In the genomic region with DNA sequence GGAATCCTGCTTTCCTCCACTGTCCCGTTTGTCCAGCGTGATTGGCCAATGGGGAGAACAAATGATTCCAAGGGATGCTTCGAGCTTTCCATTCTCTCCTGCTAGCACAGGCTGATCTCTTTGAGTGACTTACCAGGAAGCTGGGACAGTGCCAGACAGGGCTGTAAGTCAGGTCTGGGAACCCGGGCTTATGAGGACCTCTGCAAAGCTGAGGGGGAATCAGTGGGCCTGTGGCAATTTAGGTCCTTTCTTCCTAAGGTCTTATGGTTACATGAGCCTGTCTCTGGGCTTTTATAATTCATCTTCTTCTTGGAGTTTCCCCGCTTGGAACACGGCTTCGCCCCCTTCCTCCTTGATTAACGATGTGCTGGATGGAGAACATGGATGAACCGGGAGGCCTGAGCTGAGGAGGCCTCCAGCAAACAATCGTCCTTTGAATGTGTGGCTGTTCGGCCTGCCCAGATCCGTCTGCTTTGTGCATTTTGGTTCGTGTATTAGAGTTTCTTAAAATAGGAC, we compare ENCODE assay signal across 8 mouse cellular contexts.
DNase-seq lines count a peak whose midpoint lies in the region; ATAC-seq and TF ChIP-seq lines count a peak whose summit lies in the region.

No protein-coding gene starts in this region.

- H3K9me3 ChIP-seq in heart, embryonic 16.5 days (replicated peaks; ENCODE audit: control insufficient read depth, low read length) = no peaks in the 10 kb centered on the region

- 29% methylated on average over 13 of the region's 13 CpGs for WGBS in heart, embryonic 16.5 days

- H3K27me3 ChIP-seq in heart, embryonic 16.5 days (ENCODE audit: control insufficient read depth, insufficient read depth, low read length) = no peaks in the 10 kb centered on the region

- H3K4me1 ChIP-seq in heart, embryonic 16.5 days (ENCODE audit: control insufficient read depth, insufficient read depth, low read length) = peaks cover 32% of the 10 kb centered on the region

- no peaks in the 10 kb centered on the region for H3K36me3 ChIP-seq in heart, embryonic 16.5 days (ENCODE audit: control insufficient read depth, insufficient read depth)

- H3K9ac ChIP-seq in heart, embryonic 16.5 days (ENCODE audit: low read length) = peak overlapping the region; percentile 57

- no peak for TF ChIP-seq CTCF in gastrocnemius, adult 2 months (IDR thresholded peaks at IDR 0.05)

- peak overlapping the region; percentile 61 for H3K27ac ChIP-seq in gastrocnemius, adult 2 months
- peak overlapping the region; percentile 95 for H3K27ac ChIP-seq in heart, embryonic 16.5 days (ENCODE audit: low read length)

- ATAC-seq in heart, embryonic 16.5 days (replicated peaks; ENCODE audit: extremely low read depth, insufficient read depth, low FRiP score) = no peak

- H3K4me3 ChIP-seq in gastrocnemius, adult 2 months = peak overlapping the region; percentile 40
- no peak overlapping the region for H3K4me3 ChIP-seq in heart, embryonic 16.5 days (ENCODE audit: low read length)

- intact Hi-C loops in gastrocnemius, adult 2 months (cut with DNase I) = loop anchor here (10.0 kb wide), 1 partner anchor 244 kb away; a partner anchor contains a TSS

- peak overlapping the region; percentile 39 for H3K4me2 ChIP-seq in heart, embryonic 16.5 days (ENCODE audit: low read depth, low read length)

- no peak for DNase-seq in gastrocnemius, adult 2 months
- DNase-seq in gastrocnemius, adult 18-20 months (ENCODE audit: low spot score) = no peak
- peak; percentile 56 for DNase-seq in MN1 (ENCODE audit: low spot score)
- peak; percentile 34 for DNase-seq in liver
- DNase-seq in thymus, postnatal 36 days = no peak
- no peak for DNase-seq in layer of hippocampus, postnatal 25 days (ENCODE audit: extremely low spot score in 1 of 2, low spot score in 1 of 2)
- DNase-seq in cerebellum, adult 9-11 months = no peak

Comparison
In these comparisons a context has a peak if more than half of its experiments do, and no peak if none do; other contexts are left out.
1. DNase-seq: peak in MN1 (single experiment) and liver (single experiment); none in gastrocnemius, adult 2 months (single experiment), gastrocnemius, adult 18-20 months (single experiment), thymus, postnatal 36 days (0 of 2), layer of hippocampus, postnatal 25 days (0 of 2) and cerebellum, adult 9-11 months (single experiment).